Mouse (Mus musculus) forebrain, embryonic 15.5 days (tissue): ENCODE data around the gene Fgfr2. TPM values are rescaled to one million over a fixed set of nuclear protein-coding genes. Genes with fewer than 3 reads are reported as not detected.

Experiments
- ATAC-seq: fragments of 200-750 bp; cut with Nextera tagmentation; replicated peaks from 2 replicates; pipeline ENCODE4 v1.8.0; 2017; ENCODE audit warnings: mild to moderate bottlenecking, moderate TSS enrichment, moderate library complexity
- H3K27ac ChIP-seq: fragments of 300-500 bp; sonication (generic); replicated peaks from 2 replicates; pipeline ENCODE4 v1.5.1; 2015; ENCODE audit warnings: mild to moderate bottlenecking, inconsistent platforms
- H3K27me3 ChIP-seq: fragments of 300-500 bp; sonication (generic); 2 replicates; pipeline ENCODE4 v1.6.1; 2015; ENCODE audit warnings: inconsistent platforms
- H3K36me3 ChIP-seq: fragments of 300-500 bp; sonication (generic); 2 replicates; pipeline ENCODE4 v1.6.1; 2015; ENCODE audit warnings: mild to moderate bottlenecking, inconsistent platforms
- H3K4me1 ChIP-seq: fragments of 300-500 bp; sonication (generic); 2 replicates; pipeline ENCODE4 v1.6.1; 2015; ENCODE audit warnings: inconsistent platforms
- H3K4me2 ChIP-seq: fragments of 300-500 bp; sonication (generic); replicated peaks from 2 replicates; pipeline ENCODE4 v1.6.1; 2015; ENCODE audit warnings: mild to moderate bottlenecking, inconsistent platforms
- H3K4me3 ChIP-seq: fragments of 300-500 bp; sonication (generic); 2 replicates; pipeline ENCODE4 v1.5.1; 2015; ENCODE audit warnings: mild to moderate bottlenecking, inconsistent platforms
- H3K9ac ChIP-seq: fragments of 300-500 bp; sonication (generic); replicated peaks from 2 replicates; pipeline ENCODE4 v1.6.1; 2015; ENCODE audit warnings: mild to moderate bottlenecking, inconsistent platforms
- H3K9me3 ChIP-seq: fragments of 300-500 bp; sonication (generic); 2 replicates; pipeline ENCODE4 v1.6.1; 2016; ENCODE audit warnings: inconsistent platforms
- WGBS: fragments of 180-500 bp; shearing (Covaris S2); methylation state at CpG from one replicate; pipeline ENCODE4 v1.1.7; 2015; ENCODE audit warnings: mixed read lengths; 5-methylcytosine and 5-hydroxymethylcytosine counted together
- polyA plus RNA-seq: library from polyadenylated mRNA; unstranded; fragments of >200 nt; fragmentation: Nextera tagmentation; extraction: Ambion mirVana; gene quantifications from 2 replicates; pipeline ENCODE4 v1.2.1, GENCODE M21; 2015

Fgfr2 gene
- polyA plus RNA-seq, 1 experiment from 2014 or later = 48.1 TPM

GRCm38 (mm10) chr7:132344606-132345005, 778.5 kb downstream of the Fgfr2 start:
- Histone ChIP-seq H3K27ac (no peak overlapping the region), H3K9ac (no peak overlapping the region), H3K4me2 (no peak overlapping the region), H3K4me1 (no peaks in the 10 kb centered on the region), H3K27me3 (no peaks in the 10 kb centered on the region), H3K36me3 (no peaks in the 10 kb centered on the region), H3K4me3 (no peak overlapping the region), H3K9me3 (no peaks in the 10 kb centered on the region)
- no peak for ATAC-seq
- WGBS = 77% methylated on average over 4 of the region's 4 CpGs

- no peak overlapping the region for H3K9ac ChIP-seq
- no peak overlapping the region for H3K27ac ChIP-seq
- ATAC-seq = no peak
- H3K9me3 ChIP-seq = no peaks in the 10 kb centered on the region
- no peaks in the 10 kb centered on the region for H3K27me3 ChIP-seq
- no peak overlapping the region for H3K4me3 ChIP-seq
- no peaks in the 10 kb centered on the region for H3K36me3 ChIP-seq
- H3K4me1 ChIP-seq = no peaks in the 10 kb centered on the region
- WGBS = 97% methylated on average over 2 of the region's 2 CpGs
- H3K4me2 ChIP-seq = no peak overlapping the region
Observed at GRCm38 (mm10) chr7:132343900-132344299, 779.2 kb downstream of the Fgfr2 start.

- H3K4me3 ChIP-seq = no peak overlapping the region
- ATAC-seq = no peak
- no peak overlapping the region for H3K4me2 ChIP-seq
- no peak overlapping the region for H3K9ac ChIP-seq
- no peaks in the 10 kb centered on the region for H3K36me3 ChIP-seq
- no peaks in the 10 kb centered on the region for H3K9me3 ChIP-seq
- 75% methylated on average over 2 of the region's 2 CpGs for WGBS
- H3K27ac ChIP-seq = no peak overlapping the region
- no peaks in the 10 kb centered on the region for H3K27me3 ChIP-seq
- H3K4me1 ChIP-seq = no peaks in the 10 kb centered on the region
Observed at GRCm38 (mm10) chr7:132343146-132343545, 780.0 kb downstream of the Fgfr2 start.

GRCm38 (mm10) chr7:132339041-132339839, 783.9 kb downstream of the Fgfr2 start:
- H3K4me1 ChIP-seq = peaks cover 17% of the 10 kb centered on the region
- no peaks in the 10 kb centered on the region for H3K36me3 ChIP-seq
- H3K9me3 ChIP-seq = no peaks in the 10 kb centered on the region
- H3K9ac ChIP-seq = no peak overlapping the region
- 83% methylated on average over 14 of the region's 14 CpGs for WGBS
- no peaks in the 10 kb centered on the region for H3K27me3 ChIP-seq
- no peak for ATAC-seq
- no peak overlapping the region for H3K4me3 ChIP-seq
- H3K4me2 ChIP-seq = no peak overlapping the region
- no peak overlapping the region for H3K27ac ChIP-seq

GRCm38 (mm10) chr7:132338350-132338749, 784.8 kb downstream of the Fgfr2 start:
- no peak overlapping the region for H3K4me2 ChIP-seq
- no peak overlapping the region for H3K27ac ChIP-seq
- no peaks in the 10 kb centered on the region for H3K27me3 ChIP-seq
- H3K9me3 ChIP-seq = no peaks in the 10 kb centered on the region
- 69% methylated on average over 6 of the region's 6 CpGs for WGBS
- H3K9ac ChIP-seq = no peak overlapping the region
- no peak overlapping the region for H3K4me3 ChIP-seq
- no peak for ATAC-seq
- H3K4me1 ChIP-seq = peaks cover 17% of the 10 kb centered on the region
- H3K36me3 ChIP-seq = no peaks in the 10 kb centered on the region

- WGBS = 81% methylated on average over 11 of the region's 11 CpGs
- Histone ChIP-seq H3K9me3 (no peaks in the 10 kb centered on the region), H3K36me3 (no peaks in the 10 kb centered on the region), H3K27ac (peak overlapping the region; percentile 64), H3K27me3 (no peaks in the 10 kb centered on the region), H3K4me1 (peaks cover 17% of the 10 kb centered on the region), H3K9ac (no peak overlapping the region), H3K4me3 (no peak overlapping the region), H3K4me2 (no peak overlapping the region)
- ATAC-seq = 0 out of 2 replicates have a peak, but pooled peaks have one; percentile 23
Observed at GRCm38 (mm10) chr7:132337268-132337917, 785.8 kb downstream of the Fgfr2 start.

- Histone ChIP-seq H3K4me1 (peaks cover 17% of the 10 kb centered on the region), H3K9ac (no peak overlapping the region), H3K4me3 (no peak overlapping the region), H3K27ac (peak overlapping the region; percentile 64), H3K36me3 (no peaks in the 10 kb centered on the region), H3K27me3 (no peaks in the 10 kb centered on the region), H3K4me2 (no peak overlapping the region), H3K9me3 (no peaks in the 10 kb centered on the region)
- peak; percentile 67; the same call in 1 of the 2 replicates for ATAC-seq
- 35% methylated on average over 3 of the region's 3 CpGs for WGBS
Observed at GRCm38 (mm10) chr7:132336781-132337180, 786.4 kb downstream of the Fgfr2 start.

GRCm38 (mm10) chr7:132335367-132335766, 787.8 kb downstream of the Fgfr2 start:
- Histone ChIP-seq H3K27me3 (no peaks in the 10 kb centered on the region), H3K9me3 (no peaks in the 10 kb centered on the region), H3K27ac (no peak overlapping the region), H3K4me1 (peaks cover 17% of the 10 kb centered on the region), H3K36me3 (no peaks in the 10 kb centered on the region), H3K4me3 (no peak overlapping the region), H3K4me2 (no peak overlapping the region), H3K9ac (no peak overlapping the region)
- 96% methylated on average over 4 of the region's 4 CpGs for WGBS
- ATAC-seq = no peak

GRCm38 (mm10) chr7:132333078-132333477, 790.1 kb downstream of the Fgfr2 start:
- WGBS = 92% methylated on average over 1 of the region's 1 CpGs

GRCm38 (mm10) chr7:132332176-132332575, 791.0 kb downstream of the Fgfr2 start:
- Histone ChIP-seq H3K36me3 (no peaks in the 10 kb centered on the region), H3K4me2 (no peak overlapping the region), H3K9me3 (no peaks in the 10 kb centered on the region), H3K9ac (no peak overlapping the region), H3K4me1 (peaks cover 11% of the 10 kb centered on the region), H3K27me3 (0 out of 2 replicates have a peak, but pooled peaks cover 2% of the 10 kb centered on the region), H3K27ac (no peak overlapping the region), H3K4me3 (no peak overlapping the region)
- no peak for ATAC-seq
- WGBS = 43% methylated on average over 11 of the region's 11 CpGs

More at GRCm38 (mm10) chr7:132333078-132333477, 790.1 kb downstream of the Fgfr2 start:
- no peak overlapping the region for H3K9ac ChIP-seq
- no peaks in the 10 kb centered on the region for H3K9me3 ChIP-seq
- H3K27me3 ChIP-seq = 0 out of 2 replicates have a peak, but pooled peaks cover 2% of the 10 kb centered on the region
- no peak overlapping the region for H3K4me2 ChIP-seq
- peaks cover 17% of the 10 kb centered on the region for H3K4me1 ChIP-seq
- H3K4me3 ChIP-seq = no peak overlapping the region
- H3K27ac ChIP-seq = no peak overlapping the region
- no peak for ATAC-seq
- H3K36me3 ChIP-seq = no peaks in the 10 kb centered on the region

GRCm38 (mm10) chr7:132330179-132330578, 793.0 kb downstream of the Fgfr2 start:
- 67% methylated on average over 1 of the region's 1 CpGs for WGBS
- no peak overlapping the region for H3K4me3 ChIP-seq
- H3K4me2 ChIP-seq = no peak overlapping the region
- no peaks in the 10 kb centered on the region for H3K36me3 ChIP-seq
- H3K9me3 ChIP-seq = no peaks in the 10 kb centered on the region
- 0 out of 2 replicates have a peak, but pooled peaks cover 2% of the 10 kb centered on the region for H3K27me3 ChIP-seq
- no peak overlapping the region for H3K27ac ChIP-seq
- ATAC-seq = no peak
- H3K4me1 ChIP-seq = peaks cover 3% of the 10 kb centered on the region; the same call in 1 of the 2 replicates
- no peak overlapping the region for H3K9ac ChIP-seq

- 92% methylated on average over 1 of the region's 1 CpGs for WGBS
- H3K27me3 ChIP-seq = 0 out of 2 replicates have a peak, but pooled peaks cover 2% of the 10 kb centered on the region
Observed at GRCm38 (mm10) chr7:132328648-132329047, 794.5 kb downstream of the Fgfr2 start.

More at GRCm38 (mm10) chr7:132328648-132329047, 794.5 kb downstream of the Fgfr2 start:
- no peaks in the 10 kb centered on the region for H3K9me3 ChIP-seq
- H3K4me1 ChIP-seq = peaks cover 3% of the 10 kb centered on the region
- no peak overlapping the region for H3K4me3 ChIP-seq
- no peak overlapping the region for H3K4me2 ChIP-seq
- no peak for ATAC-seq
- no peak overlapping the region for H3K27ac ChIP-seq
- no peaks in the 10 kb centered on the region for H3K36me3 ChIP-seq
- H3K9ac ChIP-seq = no peak overlapping the region
